Mouse (Mus musculus): ENCODE data around the gene Zfp414. TPM values are rescaled to one million over a fixed set of nuclear protein-coding genes. Genes with fewer than 3 reads are reported as not detected.

The Zfp414 gene
- total RNA-seq, 2 experiments from 2014 or later = 40.6 to 45.0 TPM

DNA sequence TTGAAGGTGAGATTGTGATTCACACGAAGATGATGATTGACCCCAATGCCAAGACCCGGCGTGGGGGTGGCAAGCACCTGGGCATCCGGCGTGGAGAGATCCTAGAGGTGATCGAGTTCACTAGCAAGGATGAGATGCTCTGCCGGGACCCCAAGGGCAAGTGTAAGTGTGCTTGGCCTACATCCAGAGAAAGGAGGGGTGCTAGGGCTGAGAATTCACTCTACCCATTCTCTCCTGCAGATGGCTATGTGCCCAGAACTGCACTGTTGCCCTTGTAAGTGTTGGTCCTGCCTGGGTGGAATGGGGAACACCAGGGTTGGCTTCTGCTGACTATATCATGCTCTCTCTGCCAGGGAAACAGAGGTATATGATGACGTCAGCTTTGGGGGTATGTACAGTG is 16.2 kb downstream of the Zfp414 start:
- DNase-seq (ENCODE audit: low spot score in 2 of 2) = no peak

DNA sequence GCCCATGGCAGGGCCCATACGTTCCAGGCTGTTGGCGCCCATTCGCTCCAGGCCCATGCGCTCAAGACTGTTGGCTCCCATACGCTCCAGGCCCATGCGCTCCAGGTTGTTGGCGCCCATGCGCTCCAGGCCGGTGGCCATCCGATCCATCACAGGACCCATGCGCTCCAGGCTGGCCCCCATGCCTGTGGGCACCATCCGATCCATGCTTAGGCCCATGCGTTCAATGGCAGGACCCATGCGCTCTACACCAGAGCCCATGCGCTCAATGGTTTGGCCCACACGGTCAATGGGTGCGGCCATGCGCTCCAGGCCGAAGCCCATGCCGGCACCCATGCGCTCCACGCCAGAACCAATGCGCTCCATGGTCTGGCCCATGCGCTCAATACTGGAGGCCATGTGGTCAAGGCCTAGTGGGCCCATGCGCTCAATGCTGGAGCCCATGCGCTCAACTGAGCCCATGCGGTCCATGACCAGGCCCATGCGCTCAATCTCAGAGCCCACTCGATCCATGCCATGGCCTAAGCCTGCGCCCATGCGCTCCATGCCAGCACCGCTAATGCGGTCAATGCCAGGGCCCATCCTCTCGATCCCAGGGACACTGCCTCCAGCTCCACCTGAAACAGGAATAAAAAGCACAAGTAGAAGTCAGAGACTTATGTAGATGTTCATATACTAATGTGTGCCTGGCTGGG is 21.0 kb downstream of the Zfp414 start:
- no peak for DNase-seq (ENCODE audit: low spot score in 2 of 2)

DNA sequence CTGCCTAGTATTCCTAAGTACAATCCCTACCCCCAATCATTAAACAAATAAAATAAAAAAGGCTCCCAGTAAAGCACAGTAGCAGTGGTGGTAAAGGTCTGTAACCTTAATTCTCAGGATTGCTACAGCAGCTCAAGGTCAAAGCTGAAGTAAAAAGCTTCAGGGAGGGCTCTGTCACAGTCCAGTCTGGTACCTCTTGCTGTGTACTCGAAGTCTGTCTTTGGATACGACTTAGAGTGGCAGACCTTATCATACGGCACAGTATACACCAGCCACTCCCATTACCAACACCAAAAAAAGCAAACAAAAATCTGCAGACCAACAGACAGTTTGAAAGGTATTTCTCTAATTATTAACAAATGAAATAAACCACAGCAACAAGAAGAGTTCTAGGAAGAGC is 37.9 kb downstream of the Zfp414 start:
- DNase-seq (ENCODE audit: low spot score in 2 of 2) = no peak

DNA sequence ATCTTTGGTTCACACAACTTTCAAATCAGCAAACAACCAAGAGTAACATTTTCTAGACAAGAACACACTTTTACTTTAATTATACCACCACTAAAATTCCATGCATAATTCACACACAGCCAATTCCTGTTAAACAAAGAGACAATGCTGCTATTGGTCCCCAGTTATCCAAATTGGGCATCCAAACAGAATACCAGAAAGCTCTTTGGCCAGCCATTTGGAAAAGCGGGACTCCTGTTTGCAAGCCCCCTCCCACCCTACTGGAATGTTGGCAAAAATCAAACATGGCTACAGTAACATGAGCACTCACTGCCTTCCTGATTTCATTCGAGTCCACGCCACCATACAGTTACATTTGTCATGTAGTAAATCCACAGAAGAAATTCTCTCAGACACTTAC is 40.8 kb downstream of the Zfp414 start:
- no peak for DNase-seq (ENCODE audit: low spot score in 2 of 2)

DNA sequence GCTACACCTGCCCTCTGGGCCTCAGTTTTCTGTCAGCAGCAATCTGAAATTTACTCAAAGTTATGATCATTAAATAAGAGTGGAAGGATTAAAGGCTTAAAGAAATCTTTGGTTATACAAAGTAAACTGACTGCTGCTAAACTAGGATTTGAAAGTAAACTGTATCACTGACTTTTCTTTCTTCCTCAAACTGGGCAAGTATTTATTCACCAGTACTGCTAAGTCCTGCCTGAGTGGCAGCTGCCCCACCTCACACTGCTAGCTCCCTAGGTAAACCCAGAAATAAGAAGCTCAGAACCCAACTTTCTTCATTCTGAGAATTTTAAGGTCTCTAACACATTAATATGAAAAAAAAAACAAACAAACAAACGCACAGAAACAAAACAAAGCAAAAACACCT is 44.9 kb downstream of the Zfp414 start:
- DNase-seq (ENCODE audit: low spot score in 2 of 2) = no peak

DNA sequence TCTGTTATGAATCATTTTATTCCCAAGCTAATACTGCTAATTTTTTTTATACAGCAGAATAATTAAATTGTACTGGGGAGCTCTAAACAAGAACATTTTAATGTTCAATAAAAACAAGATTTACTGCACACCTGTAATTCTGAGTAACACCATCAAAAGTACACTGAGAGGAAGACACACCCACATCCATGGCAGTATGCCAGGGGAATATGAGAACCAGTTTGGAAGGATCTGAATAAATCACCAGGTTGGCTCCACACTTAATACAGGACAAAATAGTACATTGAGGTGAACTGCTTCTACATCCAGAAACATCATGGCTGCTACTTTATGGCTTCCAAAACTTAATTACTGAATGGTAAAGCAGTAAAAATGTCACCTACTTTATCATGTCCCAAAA is 46.6 kb downstream of the Zfp414 start:
- DNase-seq (ENCODE audit: low spot score in 2 of 2) = no peak

DNA sequence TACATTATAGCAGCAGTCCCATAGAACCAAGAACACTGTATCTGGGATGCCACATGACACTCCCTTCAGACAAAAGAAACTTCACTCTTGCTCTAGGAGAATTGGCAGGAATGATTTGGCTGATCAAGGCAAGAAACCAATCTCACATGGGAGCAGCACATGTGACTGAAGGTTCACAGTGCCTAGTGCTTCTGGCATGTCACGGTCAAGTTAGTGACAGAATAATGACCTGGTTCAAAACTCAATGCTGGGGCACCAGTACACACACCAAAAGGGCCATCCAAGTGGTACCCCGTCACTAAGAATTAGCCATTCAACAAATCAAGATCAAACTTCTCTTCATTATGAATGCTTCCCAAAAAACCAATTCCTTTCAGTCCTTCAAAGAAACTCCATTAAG is 47.2 kb downstream of the Zfp414 start:
- DNase-seq (ENCODE audit: low spot score in 2 of 2) = no peak

DNA sequence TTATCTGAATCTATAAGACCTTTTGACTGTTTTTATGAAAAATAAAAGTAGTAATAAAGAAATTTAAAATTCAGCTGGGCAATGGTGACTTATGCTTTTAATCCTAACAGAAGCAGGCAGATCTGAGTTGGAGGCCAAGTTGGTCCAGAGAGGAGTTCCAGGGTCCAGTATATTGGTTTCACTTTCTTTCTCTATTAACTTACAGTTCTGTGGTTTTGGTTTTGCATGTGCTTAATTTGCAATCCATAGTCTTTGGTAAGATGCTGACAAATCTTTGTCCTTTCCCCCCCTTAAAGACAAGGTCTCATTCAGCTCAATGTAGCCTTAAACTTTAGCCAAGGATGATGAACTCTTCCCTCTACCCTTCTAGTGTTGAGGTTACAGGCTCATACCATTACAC is 49.9 kb downstream of the Zfp414 start:
- no peak for DNase-seq (ENCODE audit: low spot score in 2 of 2)

Other genes starting within 250 kb of the Zfp414 start
- 10 to 100 TPM in 1 of 2 experiments, 1 to 10 TPM in 1; 9.3 to 12.1 TPM for gene Zfp101, start 234.4 kb upstream of the Zfp414 start, total RNA-seq (2021)
- gene Actl9, start 196.2 kb upstream of the Zfp414 start, total RNA-seq (2021) = under 1 TPM in 1 of 2 experiments, not detected in 1; 0.29 TPM
- 10 to 100 TPM; 33.4 to 34.1 TPM for gene Adamts10, start 104.9 kb upstream of the Zfp414 start, total RNA-seq (2021)
- 1 to 10 TPM; 1.5 to 2.6 TPM for gene Myo1f, start 73.4 kb upstream of the Zfp414 start, total RNA-seq (2021)
- gene Pram1, start 9.0 kb downstream of the Zfp414 start, total RNA-seq (2021) = under 1 TPM in 1 of 2 experiments, not detected in 1; 0.60 TPM
- gene Hnrnpm, start 57.8 kb downstream of the Zfp414 start, total RNA-seq (2021) = 100 to 1,000 TPM; 128 to 134 TPM
- 10 to 100 TPM; 84.7 to 89.0 TPM for gene March2, start 89.6 kb downstream of the Zfp414 start, total RNA-seq (2021)
- gene Rab11b, start 131.4 kb downstream of the Zfp414 start, total RNA-seq (2021) = 100 to 1,000 TPM; 281 to 286 TPM
- gene Angptl4, start 152.7 kb downstream of the Zfp414 start, total RNA-seq (2021) = 1 to 10 TPM; 4.8 to 5.8 TPM
- gene Kank3, start 181.4 kb downstream of the Zfp414 start, total RNA-seq (2021) = 10 to 100 TPM; 45.2 to 48.1 TPM
- 100 to 1,000 TPM; 776 to 830 TPM for gene Rps28, start 195.5 kb downstream of the Zfp414 start, total RNA-seq (2021)
- 100 to 1,000 TPM; 209 to 232 TPM for gene Ndufa7, start 195.5 kb downstream of the Zfp414 start, total RNA-seq (2021)
- 10 to 100 TPM; 25.9 to 28.8 TPM for gene Cd320, start 214.0 kb downstream of the Zfp414 start, total RNA-seq (2021)
- not detected for gene Gm7029, start 244.7 kb downstream of the Zfp414 start, total RNA-seq (2021)

All from layer of hippocampus, postnatal 14 days (tissue).